Mouse (Mus musculus): ENCODE results near the gene Dcun1d1. TPM values are rescaled to one million over a fixed set of nuclear protein-coding genes. Genes with fewer than 3 reads are reported as not detected.

Dcun1d1 gene
- polyA plus RNA-seq, 1 experiment from 2014 or later: 89.6 TPM

DNA sequence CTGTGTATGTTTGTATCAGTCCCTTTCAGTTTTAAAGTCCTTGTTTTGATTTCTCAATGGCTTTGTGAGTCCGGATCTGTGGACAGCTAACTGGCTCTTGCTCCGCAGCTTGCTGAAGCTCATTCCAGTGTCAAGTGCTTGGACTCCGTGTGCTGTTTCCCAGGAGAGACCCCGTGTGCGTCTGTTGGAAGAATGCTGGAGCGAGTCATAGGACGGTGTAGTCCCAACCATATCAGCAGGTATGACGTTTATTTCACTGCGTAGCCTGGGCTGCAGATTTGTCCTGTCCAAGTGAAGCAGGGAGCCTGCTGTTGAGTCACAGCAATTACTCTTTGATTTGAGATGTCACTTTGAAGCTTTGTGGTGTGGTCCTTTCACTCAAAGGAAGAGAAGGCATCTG, 87.9 kb downstream of the Dcun1d1 start:
- no peak overlapping the region for H3K4me3 ChIP-seq
- DNase-seq (ENCODE audit: low spot score): no peak
- no peaks in the 10 kb centered on the region for H3K27me3 ChIP-seq (ENCODE audit: insufficient read depth, poor library complexity, severe bottlenecking)
- H3K36me3 ChIP-seq: peaks cover 25% of the 10 kb centered on the region
- no peaks in the 10 kb centered on the region for H3K9me3 ChIP-seq
- WGBS: 81% methylated on average over 9 of the region's 9 CpGs
- no peak overlapping the region for H3K27ac ChIP-seq
- H3K4me1 ChIP-seq: no peaks in the 10 kb centered on the region

Other genes with a start within 250 kb of the Dcun1d1 start
- 29.9 and 30.1 TPM in 2 replicates for gene Atp11b, start 183.3 kb downstream of the Dcun1d1 start, polyA plus RNA-seq (2016; fragmentation: Nextera tagmentation; extraction: Ambion mirVana)
- gene Mccc1, start 63.2 kb upstream of the Dcun1d1 start, polyA plus RNA-seq (2016; fragmentation: Nextera tagmentation; extraction: Ambion mirVana): 45.5 and 48.9 TPM in 2 replicates
- gene Ccdc144b, start 116.1 kb upstream of the Dcun1d1 start, polyA plus RNA-seq (2016; fragmentation: Nextera tagmentation; extraction: Ambion mirVana): 0.02 TPM in 1 of 2 replicates, not detected in the other
- 73.4 and 90.6 TPM in 2 replicates for gene Acad9, start 128.5 kb upstream of the Dcun1d1 start, polyA plus RNA-seq (2016; fragmentation: Nextera tagmentation; extraction: Ambion mirVana)
- 4.5 and 5.4 TPM in 2 replicates for gene D3Ertd254e, start 213.6 kb upstream of the Dcun1d1 start, polyA plus RNA-seq (2016; fragmentation: Nextera tagmentation; extraction: Ambion mirVana)